Mouse (Mus musculus): ENCODE measurements around the gene Gphn.
"Not testable (repeated sequence)": the region's sequence is repeated elsewhere in the genome, so short reads cannot be mapped to it uniquely, and the experiment has no call there.

The Gphn gene

DNA sequence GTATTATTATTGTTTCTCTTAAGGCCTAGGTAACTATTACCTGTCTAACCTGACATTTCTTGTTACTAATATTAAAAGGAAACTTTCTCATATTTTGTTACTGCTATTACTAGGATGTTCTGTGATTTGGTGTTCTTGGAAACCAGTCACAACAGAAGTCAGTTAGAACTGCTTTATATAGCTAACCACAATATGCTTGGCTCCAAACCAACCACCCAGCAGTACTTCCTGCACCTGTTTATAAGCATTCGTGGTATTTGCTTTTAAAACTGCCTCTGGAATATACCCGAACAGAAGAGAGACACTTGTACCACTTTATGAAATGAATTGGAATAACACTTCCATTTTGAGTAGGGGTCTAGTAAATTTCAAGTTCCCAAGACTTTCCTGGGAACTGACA, 130.3 kb downstream of the Gphn start:
- no peak for DNase-seq

- no peak for DNase-seq
These were observed 163.1 kb downstream of the Gphn start for GRCm38 (mm10) chr12:78389267-78389666.

- no peak for DNase-seq
These were observed 169.1 kb downstream of the Gphn start for GRCm38 (mm10) chr12:78395297-78395696.

GRCm38 (mm10) chr12:78407518-78407917, 181.3 kb downstream of the Gphn start:
- not testable (repeated sequence) for DNase-seq

DNA sequence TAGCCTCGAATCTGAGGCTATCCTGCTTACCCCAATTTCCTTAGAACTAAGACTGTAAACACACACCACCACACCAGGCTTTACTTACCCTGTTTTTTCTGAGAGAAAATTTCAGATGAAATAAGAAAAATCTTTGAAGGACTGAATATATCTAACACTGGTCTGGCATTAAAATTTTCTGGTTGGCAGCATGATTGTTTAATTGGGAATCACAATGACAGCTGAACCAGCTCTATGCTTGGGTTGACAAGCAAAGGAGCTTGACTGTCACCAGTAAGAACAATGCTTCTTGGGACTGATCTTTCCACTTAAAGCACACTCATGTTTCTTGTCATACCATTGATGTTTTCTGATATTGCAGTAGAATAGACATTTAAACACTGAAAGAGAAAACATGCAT, 296.0 kb downstream of the Gphn start:
- DNase-seq, result no peak

DNA sequence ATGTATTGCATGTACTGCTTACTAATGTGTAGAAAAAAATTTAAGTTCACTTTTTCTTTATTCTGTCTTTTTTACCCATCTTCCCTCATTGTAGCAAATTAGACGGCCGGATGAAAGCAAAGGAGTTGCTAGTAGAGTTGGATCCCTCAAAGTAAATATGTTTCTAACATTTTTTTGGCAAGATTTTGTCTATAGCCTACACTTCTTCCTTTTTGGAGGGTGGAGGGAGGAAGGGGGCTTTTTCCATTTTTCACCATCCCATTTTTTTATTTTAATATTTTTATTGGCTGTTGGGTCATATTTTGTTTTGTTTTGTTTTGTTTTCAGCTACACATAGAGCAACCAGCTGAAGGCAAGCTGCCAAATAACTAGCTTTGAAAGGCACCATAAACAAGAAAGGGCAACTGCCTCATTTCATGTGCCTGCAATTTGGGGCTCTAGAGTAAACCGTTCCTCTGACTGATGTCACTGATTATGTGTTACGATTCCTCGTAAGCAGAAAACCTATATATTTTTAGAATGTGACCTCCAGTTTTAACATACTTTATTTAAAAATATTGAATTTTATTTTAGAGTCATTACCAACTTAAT, 296.7 kb downstream of the Gphn start:
- DNase-seq, result no peak

- not testable (repeated sequence) for DNase-seq
These were observed 311.4 kb downstream of the Gphn start for GRCm38 (mm10) chr12:78537590-78537989.

- no peak for DNase-seq
These were observed 324.7 kb downstream of the Gphn start for GRCm38 (mm10) chr12:78550913-78551312.

DNA sequence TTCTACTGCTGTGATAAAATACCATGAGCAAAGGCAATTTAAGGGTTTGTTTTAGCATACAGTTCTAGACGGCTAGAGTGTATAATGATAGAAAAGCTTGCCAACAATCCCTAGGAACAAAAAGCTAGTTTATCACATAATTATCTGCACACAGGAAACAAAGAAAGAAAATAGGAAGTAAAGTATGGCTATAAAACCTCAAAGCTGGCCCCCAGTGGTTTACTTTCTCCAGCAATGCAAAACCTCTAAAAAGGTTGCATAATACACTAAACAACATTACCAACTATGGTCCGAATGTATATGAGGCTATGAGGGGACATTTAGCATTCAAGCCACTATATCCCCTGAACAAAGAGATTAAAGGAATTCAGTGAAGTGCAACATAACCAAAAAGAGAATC, 405.6 kb downstream of the Gphn start:
- DNase-seq, result no peak

DNA sequence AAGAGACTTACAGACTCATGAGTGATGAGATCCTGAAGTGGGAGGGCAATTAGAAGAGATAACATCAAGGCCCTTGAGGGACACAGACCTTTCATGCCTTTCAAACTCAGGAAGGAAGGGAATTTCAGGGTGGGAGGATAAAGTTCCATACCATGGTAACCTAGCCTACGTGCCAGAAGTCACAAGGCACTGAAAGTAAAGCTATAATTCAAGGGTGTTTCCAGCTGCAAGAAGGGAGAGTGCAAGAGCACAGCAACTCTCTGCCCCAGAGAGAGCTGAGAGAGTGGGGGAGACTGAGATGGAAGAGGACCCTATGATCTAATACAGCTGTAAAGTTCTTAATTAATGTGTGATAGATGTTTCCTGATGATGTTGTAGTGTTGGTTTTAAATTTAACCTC, 413.3 kb downstream of the Gphn start:
- DNase-seq, result no peak

- no peak for DNase-seq
These were observed 413.9 kb downstream of the Gphn start for GRCm38 (mm10) chr12:78640086-78640485.

DNA sequence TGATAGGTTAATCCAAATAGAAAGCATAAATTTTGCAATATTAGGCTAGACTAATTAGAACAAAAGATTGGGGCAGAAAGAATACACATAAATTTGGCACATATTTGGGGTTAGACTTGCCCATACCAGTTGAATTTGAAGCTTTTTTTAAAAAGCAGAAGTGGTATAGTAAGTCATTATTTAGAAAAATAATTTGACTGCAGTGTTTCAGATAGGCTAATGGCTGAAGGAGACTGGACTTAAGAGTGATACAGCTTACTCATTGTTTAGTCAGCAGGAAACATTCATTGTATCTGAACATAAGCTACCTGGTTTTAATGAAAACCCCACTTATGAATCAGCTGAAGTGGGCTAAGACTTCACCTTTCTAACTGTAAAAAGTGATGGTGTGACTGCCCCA, 415.0 kb downstream of the Gphn start:
- no peak for DNase-seq

GRCm38 (mm10) chr12:78643691-78644090, 417.5 kb downstream of the Gphn start:
- no peak for DNase-seq

- DNase-seq, result no peak
These were observed 419.1 kb downstream of the Gphn start for GRCm38 (mm10) chr12:78645282-78645681.

DNA sequence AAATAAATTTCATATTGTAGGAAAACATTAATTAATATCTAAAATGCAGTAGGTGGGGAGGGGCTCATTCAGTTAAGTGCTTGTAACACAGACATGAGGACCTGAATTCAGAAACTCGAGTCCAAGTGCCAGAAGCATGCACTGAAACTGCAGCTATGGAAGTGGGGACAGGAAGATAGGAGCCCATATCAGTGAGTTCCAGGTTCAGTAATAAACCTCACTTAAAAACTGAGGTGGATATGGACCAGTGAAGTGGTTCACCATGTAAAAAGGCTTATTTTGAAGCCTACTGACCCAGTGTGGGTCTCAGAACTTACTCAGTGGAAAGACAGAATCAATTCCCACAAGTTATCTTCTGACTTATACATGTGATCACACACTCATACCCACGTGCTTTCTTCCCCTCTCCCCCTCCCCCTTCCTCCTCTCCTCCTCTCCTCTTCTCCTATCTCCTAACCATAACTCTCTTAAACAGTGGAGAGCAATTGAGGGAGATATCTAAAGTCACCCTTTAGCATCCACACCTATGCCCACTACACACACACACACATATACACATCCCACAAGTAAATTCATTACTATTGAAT, 433.6 kb downstream of the Gphn start:
- no peak for DNase-seq

DNA sequence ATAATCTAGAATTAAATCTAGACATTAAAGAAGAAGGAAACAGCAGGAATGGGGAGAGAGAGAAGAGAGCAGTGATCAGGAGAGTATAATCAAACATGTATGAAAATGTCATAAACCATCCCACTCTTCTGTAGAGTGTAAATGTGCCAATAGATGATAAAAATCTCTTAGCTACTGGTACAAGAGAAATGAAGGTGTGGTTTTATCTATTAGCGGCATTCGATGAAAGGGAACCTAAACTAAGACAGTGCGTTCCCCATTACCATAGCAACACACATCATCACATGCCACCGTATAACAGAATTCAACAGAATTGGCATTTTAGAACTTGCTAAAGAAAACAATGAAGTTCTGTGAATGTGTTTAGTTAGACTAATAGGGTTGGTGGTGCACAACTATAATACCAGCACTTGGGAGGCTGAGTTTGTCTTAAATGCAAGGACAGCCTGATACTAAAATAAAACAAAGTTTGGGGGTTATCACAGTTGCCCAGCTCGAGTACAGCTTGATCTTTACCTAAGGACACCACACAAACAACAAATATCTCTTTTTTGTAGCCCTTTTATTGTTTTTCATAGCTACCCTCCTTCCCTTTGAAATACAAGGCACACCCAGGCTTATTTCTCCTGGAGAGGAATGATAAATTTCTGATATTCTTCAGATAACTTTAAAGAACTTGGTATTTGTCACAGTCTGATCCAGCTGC, 452.1 kb downstream of the Gphn start:
- DNase-seq, result no peak

DNA sequence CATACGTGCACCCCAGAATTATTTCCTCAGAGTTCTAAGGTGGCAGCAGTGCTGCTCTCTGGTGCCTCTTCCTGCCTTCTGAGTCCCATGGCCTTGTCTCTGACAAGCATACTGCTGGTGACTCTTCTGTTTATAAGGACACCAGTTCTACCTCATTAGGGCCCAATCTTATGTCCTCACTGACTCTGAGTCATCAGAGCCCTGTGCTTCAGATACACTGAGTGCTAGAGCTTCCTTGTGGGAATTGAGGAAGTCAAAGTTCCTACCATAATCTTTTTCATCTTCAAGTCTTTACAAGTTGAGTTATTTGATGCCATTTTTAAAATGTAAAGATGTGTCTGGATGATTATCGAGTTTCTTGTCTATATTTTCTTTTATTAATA, 452.6 kb downstream of the Gphn start:
- no peak for DNase-seq

GRCm38 (mm10) chr12:78681048-78681447, 454.9 kb downstream of the Gphn start:
- DNase-seq, result no peak

GRCm38 (mm10) chr12:78682279-78682678, 456.1 kb downstream of the Gphn start:
- DNase-seq, result no peak

- DNase-seq, result no peak
These were observed 459.6 kb downstream of the Gphn start for GRCm38 (mm10) chr12:78685669-78686215.

DNA sequence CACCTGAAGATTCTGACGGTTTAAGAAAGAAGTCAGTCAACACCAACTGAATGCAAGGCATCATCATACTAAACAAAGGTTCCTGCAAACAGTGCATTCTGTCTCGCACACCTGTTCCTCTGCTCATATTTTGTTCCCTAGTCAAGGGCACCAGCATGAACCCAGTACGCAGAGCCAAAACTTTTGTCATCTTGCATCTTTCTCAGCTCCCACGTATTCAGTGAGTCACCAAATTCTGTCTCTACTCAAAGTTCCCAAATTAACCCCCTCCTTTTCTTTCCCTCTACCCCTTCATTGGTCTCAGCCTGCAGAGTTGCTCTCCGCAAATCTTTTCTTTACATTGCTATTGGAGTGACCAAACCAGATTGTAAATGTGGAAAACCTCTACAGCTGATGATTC, 462.7 kb downstream of the Gphn start:
- DNase-seq, result no peak

DNA sequence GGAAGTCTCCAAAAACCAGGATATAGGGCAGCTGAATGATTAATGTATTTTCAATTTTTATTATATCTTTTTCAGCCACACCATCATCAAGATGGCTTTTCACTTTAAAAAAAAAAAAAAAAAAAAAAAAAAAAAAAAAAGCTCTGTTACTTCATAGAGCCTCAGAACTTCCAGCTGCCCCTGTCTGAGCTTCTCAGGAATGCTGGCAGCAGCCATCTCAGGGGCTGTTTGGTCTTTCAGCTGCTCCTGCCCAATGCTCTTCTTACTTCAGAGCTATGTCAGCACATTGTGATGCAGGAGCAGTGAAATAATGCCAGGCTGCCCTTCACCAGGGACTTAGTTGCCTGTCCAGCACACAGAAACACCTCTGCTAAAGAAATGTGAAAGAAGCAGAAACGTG, 465.1 kb downstream of the Gphn start, which contains the start of gene Fam71d:
Gene Fam71d, plus strand, starts transcription at position 211 of the 400 bp plus-strand sequence.
- DNase-seq, result peak; percentile 11

DNA sequence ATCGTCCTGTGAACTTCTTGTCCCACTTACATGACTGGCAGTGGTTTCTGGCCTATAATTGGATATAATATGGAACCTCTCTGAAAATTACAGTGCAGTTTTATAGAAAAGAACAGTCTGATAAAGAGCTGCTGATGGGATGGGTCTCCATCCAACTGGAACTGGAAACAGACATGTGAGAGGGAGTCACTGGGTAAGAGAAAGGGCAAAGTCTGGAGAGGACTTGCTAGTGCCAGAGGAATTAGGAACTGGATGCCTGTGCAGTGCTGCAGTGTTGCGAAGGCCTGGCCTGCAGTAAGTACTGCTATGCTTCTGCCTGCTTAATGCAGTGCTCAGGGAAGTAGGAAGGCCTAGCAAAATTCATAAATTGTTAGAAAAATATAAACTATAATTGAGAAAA, 467.1 kb downstream of the Gphn start:
- DNase-seq, result peak; percentile 35

DNA sequence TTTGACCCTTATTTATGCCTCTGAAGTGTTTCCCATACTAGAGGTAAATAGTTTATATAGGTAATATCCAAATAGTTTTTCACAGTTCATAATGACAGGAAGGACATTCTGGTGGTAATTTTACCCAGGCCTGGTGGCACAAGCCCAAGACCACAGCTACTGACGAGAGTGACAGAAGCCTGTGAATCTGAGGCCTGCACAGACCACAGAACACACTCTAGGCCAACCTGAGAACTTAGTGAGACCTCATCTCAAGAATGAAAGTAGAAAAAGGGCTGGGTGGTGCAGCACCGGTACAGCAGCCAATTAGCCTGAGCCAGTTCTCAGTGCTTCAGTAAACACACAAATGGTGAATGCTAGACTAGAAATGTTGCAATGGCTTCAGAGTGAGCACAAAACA, 491.6 kb downstream of the Gphn start:
- DNase-seq, result no peak

Measured in kidney, adult 11 months (tissue).